Mouse (Mus musculus) inflammation-experienced regulatory T-cells, adult 6 months (primary cell): ENCODE results near the gene Dnase1l1. TPM values are rescaled to one million over a fixed set of nuclear protein-coding genes. Genes with fewer than 3 reads are reported as not detected.

Experiments
- ATAC-seq: one replicate; pipeline ENCODE4 v1.8.0; 2017
- polyA plus RNA-seq, 3 experiments: library from polyadenylated mRNA; unstranded; fragments of 100-300 nt; shearing (Covaris generic); gene quantifications; one replicate each; pipeline ENCODE4 v1.2.1; 2017

The Dnase1l1 gene
- polyA plus RNA-seq, 3 experiments from 2014 or later: 17.0 to 35.0 (median 23.7) TPM

DNA sequence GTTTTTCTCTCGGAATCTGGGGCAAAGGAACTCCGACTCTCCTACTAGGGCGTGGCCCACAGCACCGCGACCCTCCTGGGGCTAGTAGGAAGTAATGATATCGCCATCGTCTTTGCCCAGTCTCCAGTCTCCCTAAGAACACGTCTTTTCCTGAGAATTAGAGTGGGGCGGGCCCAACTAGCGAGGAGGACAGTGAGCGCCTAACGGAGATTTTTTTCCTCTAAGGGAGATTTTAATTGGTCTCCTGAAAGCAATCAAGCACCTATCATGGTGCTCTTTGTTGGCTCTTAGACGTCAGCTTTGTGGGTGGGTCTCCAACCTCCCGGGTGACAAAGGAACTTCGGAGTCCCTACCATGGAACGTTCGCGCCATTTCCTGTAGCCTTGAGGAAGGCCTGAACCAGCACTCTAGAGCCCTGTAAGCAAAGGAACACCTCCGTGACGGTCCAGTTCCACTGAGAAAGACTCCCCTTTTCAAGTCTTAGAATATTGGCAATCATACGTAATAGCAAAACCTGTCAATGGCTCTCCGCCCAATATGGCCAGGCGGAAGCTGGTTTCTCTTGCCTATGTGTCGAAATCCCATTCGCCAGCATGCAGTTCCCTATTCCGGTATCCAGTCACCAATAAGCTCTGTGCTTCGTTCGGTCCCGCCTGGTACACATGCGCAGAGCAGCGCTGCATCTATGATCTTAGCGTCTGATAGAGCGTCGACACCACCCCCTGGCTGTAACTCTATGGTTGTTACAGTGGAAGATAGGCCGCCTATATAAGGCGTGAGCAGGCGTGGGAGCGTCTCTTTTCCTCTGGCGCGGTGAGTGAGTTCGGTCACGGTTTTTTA lies 11.9 kb downstream of the Dnase1l1 start, which contains the start of gene Rpl10:
TSS of gene Rpl10 (plus strand) at position 751 of the 840 bp plus-strand sequence.
- peak; percentile 84 for ATAC-seq

DNA sequence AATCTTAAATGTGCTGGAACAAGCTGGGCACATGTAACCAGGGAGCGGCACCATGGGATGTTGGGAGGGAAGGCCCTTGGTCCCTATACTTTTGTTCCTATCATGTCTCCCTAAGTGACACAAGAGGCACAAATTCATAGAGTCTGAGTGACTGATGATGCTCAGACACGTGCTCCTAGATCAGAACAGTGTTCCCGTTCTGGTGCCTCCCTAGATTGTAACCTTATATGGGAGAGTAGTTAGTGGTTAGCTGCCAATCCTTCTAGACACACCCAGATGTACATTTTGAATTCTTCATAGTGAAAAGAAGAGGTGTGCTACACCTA lies 12.4 kb downstream of the Dnase1l1 start:
- peak; percentile 4 for ATAC-seq

DNA sequence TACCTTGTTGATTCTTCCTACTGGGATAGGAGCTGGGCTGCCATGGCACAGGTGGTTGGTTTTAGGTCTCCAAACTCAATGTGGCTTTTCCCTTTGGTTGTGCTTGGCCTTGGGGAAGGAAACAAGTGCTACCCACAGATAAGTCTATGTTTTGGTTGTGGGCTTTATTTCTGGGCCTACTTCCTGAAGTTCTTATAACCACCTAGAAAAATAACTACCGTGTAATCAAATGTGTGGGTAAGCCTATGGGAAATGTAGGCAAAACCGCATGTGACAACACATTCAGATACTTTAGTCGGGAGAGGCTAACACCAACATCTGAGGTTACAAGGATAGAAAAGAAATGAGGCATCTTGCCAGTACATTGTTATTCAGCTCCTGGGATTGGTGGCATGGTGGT lies 24.4 kb downstream of the Dnase1l1 start:
- no peak for ATAC-seq

DNA sequence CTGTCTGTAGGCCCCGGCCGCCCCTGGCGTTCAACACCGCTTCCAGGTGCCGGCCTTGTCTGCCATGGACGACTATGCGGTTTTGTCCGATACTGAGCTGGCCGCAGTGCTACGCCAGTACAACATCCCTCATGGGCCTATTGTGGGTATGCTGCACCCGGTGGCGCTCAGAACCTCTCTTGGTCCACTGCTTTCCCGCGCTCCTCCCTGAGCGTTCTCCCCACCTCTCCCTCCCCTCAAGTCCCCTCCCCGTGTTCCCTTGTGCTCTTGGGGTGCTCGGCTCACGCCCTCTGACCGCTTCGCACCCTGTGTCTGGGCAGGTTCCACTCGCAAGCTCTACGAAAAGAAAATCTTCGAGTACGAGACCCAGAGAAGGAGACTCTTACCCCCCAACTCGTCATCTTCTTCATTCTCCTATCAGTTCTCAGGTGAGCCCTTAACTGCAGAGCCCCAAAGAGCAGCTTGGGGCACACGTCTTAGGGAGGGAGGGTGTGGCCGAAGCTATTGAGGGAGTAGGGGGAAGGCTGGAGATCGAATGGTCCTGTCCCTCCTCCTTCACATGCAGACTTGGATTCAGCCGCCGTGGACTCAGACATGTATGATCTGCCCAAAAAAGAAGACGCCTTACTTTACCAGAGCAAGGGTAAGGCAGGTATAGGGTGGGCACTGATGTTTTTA lies 27.1 kb downstream of the Dnase1l1 start:
- ATAC-seq: peak; percentile 11

DNA sequence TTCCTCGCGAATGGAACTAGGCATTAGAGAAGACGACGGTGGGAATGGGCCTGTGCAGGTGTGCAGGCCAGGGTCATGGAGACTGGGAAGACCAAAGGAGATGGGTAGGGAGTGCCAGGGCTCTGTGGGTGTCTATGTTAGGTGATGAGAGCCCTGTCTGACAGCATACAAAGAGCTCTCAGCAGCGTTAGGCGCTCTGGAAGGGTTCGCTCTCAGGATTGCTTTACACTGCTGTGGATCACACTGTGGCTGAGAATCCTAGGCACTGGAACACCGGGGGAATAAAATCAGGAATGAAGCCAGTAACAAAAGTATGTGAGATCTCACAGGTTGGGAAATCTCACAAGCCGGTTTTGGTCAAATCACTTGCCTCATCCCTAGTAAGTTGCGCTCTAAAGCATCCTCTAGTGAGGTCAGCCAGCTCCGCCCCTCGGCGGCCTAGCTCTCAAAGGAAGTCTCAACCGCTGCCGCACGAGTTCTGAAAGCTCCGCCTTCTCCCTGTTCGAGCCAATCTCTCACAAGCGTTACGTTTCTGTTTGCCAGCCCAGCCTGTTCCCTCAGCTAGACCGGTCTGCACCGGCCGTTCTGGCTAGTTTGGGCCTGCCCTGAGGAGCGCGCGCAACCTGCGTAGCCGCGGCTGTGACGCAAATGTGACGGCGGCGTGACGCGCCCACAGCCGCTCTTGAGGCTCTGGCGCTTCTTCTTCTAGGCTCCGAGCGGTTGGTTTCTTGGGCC lies 27.8 kb downstream of the Dnase1l1 start, which contains the start of gene Emd:
TSS of gene Emd (plus strand) at position 535 of the 735 bp plus-strand sequence.
- peak; percentile 91 for ATAC-seq

DNA sequence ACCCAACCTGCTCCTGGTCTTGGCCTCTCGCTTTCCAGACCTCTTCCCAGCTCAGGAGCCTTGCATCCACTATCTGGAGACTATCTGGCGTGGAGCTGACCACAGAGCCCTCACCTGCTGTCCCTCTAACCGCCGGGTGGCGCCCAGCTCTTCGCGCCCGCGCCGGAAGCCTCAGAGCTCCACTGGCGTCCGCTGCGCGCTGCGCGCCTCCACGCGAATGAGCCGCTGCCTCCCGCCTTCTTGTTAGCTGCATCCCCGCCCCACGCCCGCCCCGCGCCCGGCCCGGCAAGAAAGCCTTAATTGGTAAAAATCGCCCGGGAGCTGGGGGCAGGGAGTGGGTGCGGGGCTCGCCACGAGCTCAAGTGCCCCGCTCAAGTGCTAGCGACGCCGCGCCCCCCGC lies 32.5 kb downstream of the Dnase1l1 start, which contains the start of gene Flna:
TSS of gene Flna (minus strand) at position 206 of the 400 bp plus-strand sequence.
- no peak for ATAC-seq

DNA sequence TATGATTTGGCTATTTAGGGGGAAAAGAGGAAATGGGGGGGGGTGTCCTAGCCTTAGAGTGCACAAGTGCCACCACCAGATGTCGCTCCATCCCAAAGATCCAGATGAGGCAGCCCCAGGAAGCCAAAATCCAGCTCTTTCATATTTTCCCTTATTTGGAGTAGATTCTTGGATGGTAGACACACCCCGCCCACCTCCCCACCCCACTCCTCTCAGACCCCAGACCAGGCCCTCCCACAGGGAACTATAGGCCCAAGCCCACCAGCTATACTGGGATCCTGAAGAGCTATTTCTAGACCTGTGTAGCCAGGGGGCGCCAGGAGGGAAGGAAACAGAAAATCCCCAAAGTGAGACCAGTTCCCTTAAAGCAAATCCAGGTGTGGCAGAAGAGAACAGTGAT lies 33.5 kb downstream of the Dnase1l1 start:
- ATAC-seq: no peak

DNA sequence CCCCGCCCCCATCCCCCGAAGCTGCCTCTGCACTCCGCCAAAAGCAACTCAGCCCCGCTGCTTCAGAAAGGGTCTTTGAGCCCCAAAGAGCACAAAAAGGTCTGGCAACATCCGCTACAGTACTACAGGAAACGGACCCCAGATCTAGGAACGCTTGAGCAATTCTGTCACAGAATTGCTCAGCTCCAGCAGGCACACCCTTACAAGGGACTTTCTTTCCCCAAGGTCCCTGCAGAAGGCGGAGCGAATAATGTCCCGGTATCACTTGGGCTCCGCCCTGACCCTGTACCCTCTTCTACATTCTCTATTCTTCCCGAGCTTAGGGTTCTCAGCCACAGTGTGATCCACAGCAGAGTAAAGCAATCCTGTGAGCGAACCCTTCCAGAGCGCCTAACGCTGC lies 35.4 kb downstream of the Dnase1l1 start:
- peak; percentile 2 for ATAC-seq

DNA sequence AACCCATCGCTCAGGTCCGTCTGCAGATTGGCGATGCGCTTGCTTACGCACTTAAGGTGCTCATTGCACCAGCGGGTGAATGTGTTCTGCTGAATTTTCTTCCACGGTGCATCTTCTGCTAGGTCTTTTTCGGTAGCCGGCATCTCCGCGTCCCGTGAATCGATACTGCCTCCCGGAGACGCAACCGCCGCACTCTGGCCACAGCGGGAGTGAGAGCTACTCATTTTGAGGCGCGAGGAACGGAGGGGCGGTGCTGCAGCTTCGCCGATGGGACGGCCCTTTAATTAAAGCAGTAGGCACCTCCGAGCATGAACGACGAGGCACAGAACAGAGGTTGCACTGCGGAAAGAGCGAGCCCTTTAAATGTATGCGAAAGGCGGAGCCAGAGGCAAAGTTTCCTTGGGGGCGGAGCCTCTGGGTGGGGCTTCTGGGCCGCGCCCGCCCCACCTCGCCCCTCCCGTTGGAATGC lies 35.9 kb downstream of the Dnase1l1 start:
- peak; percentile 65 for ATAC-seq

DNA sequence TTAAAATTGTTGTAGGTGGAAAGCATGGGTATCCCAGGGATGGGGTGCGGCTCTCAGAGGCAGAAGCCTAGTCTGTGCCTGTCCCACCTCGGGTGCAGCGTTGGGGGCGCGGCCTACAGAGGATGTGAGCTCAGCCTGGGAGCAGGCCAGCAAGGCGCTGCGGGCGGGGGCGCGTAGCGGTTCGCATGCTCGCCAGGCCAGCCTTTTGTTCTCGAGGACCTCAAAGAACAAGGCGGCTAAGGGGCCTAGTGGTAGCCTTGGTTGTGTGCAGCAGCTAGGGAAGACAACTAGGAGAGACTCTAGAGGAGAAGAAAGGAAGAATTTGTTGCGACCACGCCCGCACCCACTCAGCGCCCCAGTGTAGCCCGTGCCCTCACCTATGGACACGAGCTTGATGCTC lies 36.5 kb downstream of the Dnase1l1 start:
- peak; percentile 38 for ATAC-seq

DNA sequence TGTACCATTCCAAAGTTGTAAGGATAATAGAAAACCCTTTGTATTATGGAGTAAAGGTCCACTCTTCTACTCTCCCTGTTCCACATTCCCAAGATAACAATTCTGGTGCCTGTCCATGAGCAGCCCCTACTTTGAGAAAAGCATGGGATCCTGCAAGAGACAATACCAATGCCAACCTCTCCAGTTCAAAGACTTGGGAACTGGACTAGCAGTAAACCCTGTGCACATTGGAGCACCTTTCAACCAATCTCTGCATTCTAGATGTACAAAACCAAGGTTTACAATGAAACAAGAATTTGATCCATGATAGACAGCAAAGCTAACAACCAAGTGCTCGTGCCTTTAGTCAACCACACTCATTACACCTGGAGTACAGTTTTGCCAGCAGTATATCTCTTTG lies 37.0 kb downstream of the Dnase1l1 start:
- no peak for ATAC-seq

DNA sequence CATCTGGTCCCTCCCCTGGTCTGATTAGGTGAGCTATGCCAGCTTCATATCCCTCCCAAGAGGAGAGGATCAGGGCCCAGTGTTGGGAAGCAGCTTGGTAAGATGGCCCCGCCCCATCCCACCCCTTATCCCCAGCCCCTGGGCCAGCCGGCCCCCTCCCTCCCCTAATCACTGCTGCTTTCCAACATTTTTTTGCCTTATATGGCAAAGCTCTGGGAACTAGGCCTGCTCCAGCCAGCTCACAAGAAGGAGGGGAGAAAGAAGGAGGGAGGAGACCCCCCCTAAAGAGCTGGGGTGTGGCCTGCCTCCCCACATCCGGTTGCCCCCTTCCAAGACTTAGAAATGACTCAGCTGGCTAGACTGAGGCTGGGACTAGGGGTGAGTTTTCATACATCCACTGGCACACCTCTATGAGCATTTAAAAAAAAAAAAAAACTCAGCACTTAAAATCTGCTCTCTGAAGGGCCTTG lies 37.5 kb downstream of the Dnase1l1 start:
- ATAC-seq: peak; percentile 15

DNA sequence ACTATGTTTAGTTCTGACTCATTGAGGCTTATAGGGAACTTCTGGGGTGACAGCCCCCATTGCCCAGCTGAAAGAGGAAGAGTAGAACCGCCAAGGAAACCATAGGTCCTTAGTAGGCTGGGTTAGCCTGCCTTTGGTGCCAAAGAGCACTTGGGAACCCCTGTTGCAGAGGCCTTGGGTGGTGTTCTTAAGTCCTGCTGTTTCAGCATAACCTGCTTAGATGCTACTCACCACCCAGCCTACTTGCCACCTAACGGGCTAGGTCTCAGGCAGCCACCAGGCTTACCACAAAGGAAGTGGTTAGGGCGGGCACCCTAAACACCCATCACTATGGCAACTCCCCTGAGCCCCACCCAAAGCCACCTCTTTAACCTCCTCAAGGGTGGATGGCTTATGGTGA lies 38.3 kb downstream of the Dnase1l1 start:
- peak; percentile 67 for ATAC-seq

DNA sequence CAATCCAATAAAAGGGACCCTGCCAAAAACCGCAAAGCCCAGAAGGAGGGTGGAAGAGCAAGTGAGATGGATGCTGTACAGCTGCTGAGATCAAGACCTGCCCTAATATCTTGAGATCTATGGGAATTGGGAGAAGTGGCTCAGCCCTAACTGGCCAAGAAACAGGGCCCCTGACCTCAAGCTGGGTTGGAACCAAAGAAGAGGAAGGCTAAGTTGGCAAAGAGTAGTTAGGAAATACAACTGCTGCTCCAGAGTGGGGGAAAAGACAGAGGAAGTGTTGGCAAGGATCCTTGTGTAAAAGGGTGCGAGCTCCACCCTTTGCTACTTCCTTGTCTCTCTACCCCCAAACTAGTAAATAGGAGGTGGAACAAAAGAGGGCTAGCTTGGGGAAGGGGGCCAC lies 38.7 kb downstream of the Dnase1l1 start:
- no peak for ATAC-seq

DNA sequence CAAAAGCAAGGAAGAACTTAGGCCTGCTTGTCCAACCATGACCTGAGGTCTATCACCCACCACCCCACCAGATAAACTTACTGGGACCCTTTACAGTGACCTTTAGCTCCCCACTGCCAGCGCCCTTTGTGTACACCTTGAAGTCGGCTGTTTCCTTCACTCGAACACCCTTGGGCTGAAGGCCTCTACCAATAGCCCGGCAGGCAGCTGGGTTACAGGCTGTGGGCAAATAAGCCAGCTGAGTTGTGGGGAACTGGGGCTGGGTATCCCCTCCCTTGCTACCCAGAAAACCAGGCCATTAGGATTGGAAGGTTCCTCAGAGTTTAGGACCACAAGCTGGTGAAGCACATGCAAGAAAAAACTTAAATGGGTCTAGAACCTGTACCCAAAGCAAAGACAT lies 41.8 kb downstream of the Dnase1l1 start:
- no peak for ATAC-seq

DNA sequence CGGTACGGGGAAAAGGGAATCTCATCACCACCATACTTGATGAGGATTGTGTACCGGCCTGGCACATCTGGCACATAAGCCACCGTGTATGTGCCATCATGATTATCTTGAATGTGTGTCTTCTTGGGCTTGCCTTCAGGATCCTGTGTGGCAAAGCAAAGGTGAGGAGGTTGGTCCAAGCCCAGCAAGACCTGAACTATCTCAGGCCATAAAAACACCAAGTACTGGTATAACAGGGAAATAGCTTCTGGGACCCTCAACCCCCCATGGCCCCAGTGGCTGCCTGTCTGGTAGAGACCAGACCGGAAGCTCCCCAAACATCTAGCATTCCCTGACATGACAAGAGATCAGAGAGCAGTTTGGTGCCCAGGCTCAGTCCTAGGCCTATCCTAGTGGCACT lies 48.9 kb downstream of the Dnase1l1 start:
- no peak for ATAC-seq

DNA sequence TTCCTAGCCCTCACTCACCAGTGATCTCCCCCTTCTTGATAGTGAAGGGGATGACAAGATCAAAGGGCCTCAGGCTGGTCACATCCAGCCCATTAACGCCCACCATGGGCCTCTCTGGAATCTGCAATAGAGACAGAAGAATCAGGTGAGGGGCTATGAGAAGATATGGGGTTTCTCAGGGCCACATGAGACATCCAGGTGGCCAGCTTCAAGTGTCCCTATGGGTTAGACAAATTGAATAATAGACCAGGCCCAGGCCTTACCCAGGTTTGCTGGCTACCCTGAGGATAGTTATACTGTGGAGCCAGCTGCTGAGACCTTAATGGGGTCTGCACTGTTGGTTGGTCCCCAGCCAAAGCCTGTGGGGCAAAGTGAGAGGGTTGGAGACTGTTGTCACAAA lies 52.1 kb downstream of the Dnase1l1 start:
- no peak for ATAC-seq

Other genes starting within 250 kb of the Dnase1l1 start
- not detected for gene Opn1mw, start 154.9 kb downstream of the Dnase1l1 start, polyA plus RNA-seq
- gene Mecp2, start 147.0 kb downstream of the Dnase1l1 start, polyA plus RNA-seq: 10 to 100 TPM; 11.5 to 22.5 (median 20.6) TPM
- not detected for gene Tex28, start 114.5 kb downstream of the Dnase1l1 start, polyA plus RNA-seq
- gene Tktl1, start 105.1 kb downstream of the Dnase1l1 start, polyA plus RNA-seq: 1 to 10 TPM; 3.3 to 4.3 (median 4.0) TPM
- gene Flna, start 32.5 kb downstream of the Dnase1l1 start, polyA plus RNA-seq: 100 to 1,000 TPM; 222 to 338 (median 279) TPM
- 10 to 100 TPM; 22.4 to 91.9 (median 32.8) TPM for gene Emd, start 27.6 kb downstream of the Dnase1l1 start, polyA plus RNA-seq
- 1,000 to 10,000 TPM in 1 of 3 experiments, 100 to 1,000 TPM in 2; 478 to 1,649 (median 679) TPM for gene Rpl10, start 11.5 kb downstream of the Dnase1l1 start, polyA plus RNA-seq
- 10 to 100 TPM; 28.8 to 66.0 (median 58.8) TPM for gene Taz, start 425 bp downstream of the Dnase1l1 start, polyA plus RNA-seq
- gene Atp6ap1, start 14.8 kb upstream of the Dnase1l1 start, polyA plus RNA-seq: 100 to 1,000 TPM; 130 to 165 (median 156) TPM
- gene Gdi1, start 22.7 kb upstream of the Dnase1l1 start, polyA plus RNA-seq: 100 to 1,000 TPM; 167 to 342 (median 246) TPM
- gene Fam50a, start 30.7 kb upstream of the Dnase1l1 start, polyA plus RNA-seq: 10 to 100 TPM; 54.7 to 72.5 (median 72.5) TPM
- 1 to 10 TPM; 1.6 to 6.5 (median 4.6) TPM for gene Plxna3, start 46.7 kb upstream of the Dnase1l1 start, polyA plus RNA-seq
- gene Lage3, start 71.3 kb upstream of the Dnase1l1 start, polyA plus RNA-seq: 10 to 100 TPM; 70.0 to 79.0 (median 77.5) TPM
- 10 to 100 TPM; 40.7 to 90.2 (median 68.6) TPM for gene Ubl4a, start 90.9 kb upstream of the Dnase1l1 start, polyA plus RNA-seq
- gene Slc10a3, start 91.0 kb upstream of the Dnase1l1 start, polyA plus RNA-seq: 10 to 100 TPM; 18.1 to 31.3 (median 27.1) TPM
- gene Fam3a, start 110.9 kb upstream of the Dnase1l1 start, polyA plus RNA-seq: 10 to 100 TPM; 15.0 to 30.8 (median 30.5) TPM
- gene Ikbkg, start 111.0 kb upstream of the Dnase1l1 start, polyA plus RNA-seq: 10 to 100 TPM; 34.9 to 43.6 (median 39.3) TPM
- 10 to 100 TPM; 25.4 to 32.9 (median 31.4) TPM for gene G6pdx, start 146.9 kb upstream of the Dnase1l1 start, polyA plus RNA-seq
- not detected for gene Gm6880, start 199.1 kb upstream of the Dnase1l1 start, polyA plus RNA-seq